Mouse (Mus musculus) monocyte, adult 5-6 weeks (primary cell): ENCODE results near the gene Cnot4. TPM values are rescaled to one million over a fixed set of nuclear protein-coding genes. Genes with fewer than 3 reads are reported as not detected.
A peak's percentile ranks its signal among the peaks of the same experiment; 100 is the strongest.

ENCODE experiments used
- ATAC-seq: fragments of 153-309, 156-312 bp; replicated peaks from 2 replicates; pipeline ENCODE4 v1.8.0; 2017; ENCODE audit warnings: mild to moderate bottlenecking; ENCODE audit not compliant: low TSS enrichment, insufficient number of reproducible peaks, severe bottlenecking, poor library complexity, low FRiP score
- total RNA-seq: library from RNA; stranded (forward); fragments of 200-1000, 200-491, 200-594 nt; gene quantifications from 3 replicates; pipeline ENCODE4 v1.2.3, GENCODE M21; 2017

The Cnot4 gene
- total RNA-seq, 1 experiment from 2014 or later = 26.6 TPM

DNA sequence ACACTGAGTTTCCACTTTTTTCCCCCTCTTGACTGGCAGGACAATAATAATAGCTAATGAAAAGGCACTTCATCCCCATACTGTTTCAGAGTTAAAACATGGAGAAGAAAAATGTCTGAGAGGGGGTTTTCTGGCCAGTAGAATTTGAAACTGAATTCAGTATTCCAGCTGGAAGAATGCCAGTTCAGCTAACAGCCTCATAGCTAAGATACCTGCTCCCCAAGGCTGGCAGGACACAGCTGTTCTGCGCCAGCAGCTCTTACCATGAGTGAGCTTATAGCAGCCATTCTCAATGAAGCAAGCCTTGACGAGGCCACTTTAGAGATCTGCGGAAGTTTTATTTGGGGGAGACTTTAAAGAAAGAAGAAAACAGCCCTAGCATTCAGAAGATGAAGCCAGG lies 62.3 kb downstream of the Cnot4 start:
- no peak for ATAC-seq

DNA sequence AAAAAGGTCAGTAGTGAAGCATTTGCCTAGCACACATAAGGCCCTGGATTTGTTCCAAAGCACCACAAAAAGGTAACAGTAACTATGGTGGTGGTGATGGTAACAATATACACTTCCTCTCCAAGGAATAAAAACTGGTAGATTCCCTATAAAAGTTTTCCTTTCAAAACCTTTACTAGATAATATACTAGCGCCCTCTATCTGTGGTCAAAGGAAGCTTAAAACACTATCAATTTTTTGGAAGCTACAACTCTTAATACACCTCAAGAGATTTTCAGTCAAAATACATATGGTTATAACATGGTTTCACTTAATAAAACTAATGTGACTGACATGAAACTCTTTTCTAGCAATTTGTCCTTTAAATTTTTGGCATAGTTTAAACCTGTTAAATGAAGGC lies 71.1 kb downstream of the Cnot4 start:
- no peak for ATAC-seq

- no peak for ATAC-seq
These were observed 90.4 kb downstream of the Cnot4 start for GRCm38 (mm10) chr6:35043127-35043526.

- ATAC-seq = no peak
These were observed 100.2 kb downstream of the Cnot4 start for GRCm38 (mm10) chr6:35033341-35033740.

GRCm38 (mm10) chr6:35032704-35033103 lies 100.8 kb downstream of the Cnot4 start:
- no peak for ATAC-seq

GRCm38 (mm10) chr6:35030811-35031210 lies 102.7 kb downstream of the Cnot4 start:
- ATAC-seq = no peak

GRCm38 (mm10) chr6:35030226-35030625 lies 103.3 kb downstream of the Cnot4 start:
- ATAC-seq = no peak

GRCm38 (mm10) chr6:35028023-35028422 lies 105.5 kb downstream of the Cnot4 start:
- ATAC-seq = no peak

- no peak for ATAC-seq
These were observed 106.3 kb downstream of the Cnot4 start for GRCm38 (mm10) chr6:35027257-35027656.

DNA sequence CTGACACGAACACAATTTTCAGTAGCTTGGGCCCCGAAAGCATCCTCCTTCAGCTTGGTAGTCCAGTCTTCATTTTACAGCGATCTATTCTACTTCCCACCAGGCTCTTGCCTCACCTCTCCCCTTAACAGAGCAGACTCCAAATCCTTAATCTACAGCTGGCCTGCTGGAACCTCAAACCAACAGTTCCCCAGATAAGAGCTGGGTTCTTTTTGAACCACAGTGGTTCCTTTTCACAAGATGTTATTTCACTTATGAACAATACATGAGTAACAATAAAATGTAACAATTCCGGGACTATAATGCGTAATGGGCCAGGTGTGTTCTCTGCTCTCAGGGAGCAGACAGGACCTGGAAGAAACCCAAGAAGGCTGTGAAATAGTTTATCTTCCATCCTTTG lies 116.9 kb downstream of the Cnot4 start:
- ATAC-seq = no peak

DNA sequence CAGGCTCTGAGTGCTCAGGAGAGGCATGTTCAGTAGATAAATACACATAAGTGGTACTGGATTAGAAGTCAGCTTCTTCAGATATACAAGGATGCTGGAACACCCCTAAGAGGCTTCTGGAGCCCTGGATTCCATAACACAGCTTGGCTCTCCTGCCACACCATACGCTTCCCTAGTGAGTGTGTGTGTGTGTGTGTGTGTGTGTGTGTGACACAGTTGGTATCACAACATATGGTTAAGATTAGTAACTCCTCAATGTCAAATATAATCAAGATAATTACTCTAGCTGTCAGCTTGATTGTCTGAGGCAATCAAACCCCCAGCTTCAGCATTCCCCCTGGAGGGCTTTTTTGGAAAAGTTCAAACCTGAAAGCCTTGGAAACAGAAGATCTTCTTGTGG lies 121.6 kb downstream of the Cnot4 start:
- ATAC-seq = no peak

GRCm38 (mm10) chr6:35010705-35011104 lies 122.8 kb downstream of the Cnot4 start:
- no peak for ATAC-seq

DNA sequence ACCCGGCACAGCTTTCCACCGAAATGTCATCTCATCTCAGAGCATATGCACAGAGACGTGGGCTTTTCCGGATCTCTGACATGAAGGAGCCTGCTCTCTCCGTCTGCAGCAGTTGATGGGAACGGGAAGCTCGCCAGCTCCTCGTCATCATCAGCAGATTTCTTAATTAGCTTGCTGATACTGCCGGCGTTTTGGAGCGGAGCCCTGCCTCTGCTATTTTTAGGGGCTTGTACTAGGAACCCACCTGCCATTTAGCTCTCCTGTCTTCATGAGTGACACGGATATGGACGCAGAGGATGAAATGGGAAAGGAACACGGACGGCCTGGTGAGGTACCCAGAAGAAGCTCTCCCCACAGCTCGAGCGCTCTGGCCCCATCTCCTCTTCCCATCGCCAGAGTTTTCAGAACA lies 131.3 kb downstream of the Cnot4 start:
- ATAC-seq = no peak

DNA sequence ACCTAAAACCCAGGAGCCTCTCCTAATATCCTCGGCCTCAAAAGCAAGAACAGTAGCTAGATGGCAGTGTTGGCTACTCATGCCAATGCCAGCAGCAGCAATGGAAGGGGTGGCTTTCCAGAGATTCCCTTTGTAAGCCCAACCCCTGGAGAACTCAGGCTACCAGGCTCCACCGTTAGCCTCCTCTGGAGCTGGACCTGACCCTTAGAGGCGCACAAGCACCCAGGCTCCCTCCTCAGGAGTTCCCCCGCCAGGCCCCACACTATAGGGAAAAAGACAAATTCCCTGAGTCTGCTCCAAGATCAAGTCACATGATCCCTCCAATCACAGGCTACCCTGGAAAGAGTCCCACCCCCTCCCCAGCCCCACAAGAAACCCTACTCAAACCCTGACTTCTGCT lies 134.4 kb downstream of the Cnot4 start:
- no peak for ATAC-seq

DNA sequence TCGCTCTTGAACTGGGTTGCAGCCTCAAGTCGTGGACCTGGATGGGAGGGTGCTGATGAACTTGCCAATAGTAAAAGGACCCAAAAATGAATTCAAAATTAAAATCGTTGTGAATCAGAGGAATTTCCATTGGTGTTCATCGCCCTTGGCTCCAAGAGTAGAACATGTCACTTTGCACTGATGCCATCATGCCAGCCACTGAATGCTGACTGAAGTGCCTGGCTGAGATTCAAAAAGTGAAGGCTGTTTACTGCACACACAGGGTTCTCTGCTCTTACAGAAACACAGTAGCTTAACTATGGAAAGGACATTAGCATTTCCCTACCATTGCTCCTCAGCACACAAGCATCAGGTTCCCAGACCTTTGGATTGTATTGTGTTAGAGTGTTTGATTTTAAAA lies 137.0 kb downstream of the Cnot4 start:
- ATAC-seq = no peak

- peak; percentile 85 for ATAC-seq
These were observed 138.3 kb downstream of the Cnot4 start for GRCm38 (mm10) chr6:34995265-34995681.

DNA sequence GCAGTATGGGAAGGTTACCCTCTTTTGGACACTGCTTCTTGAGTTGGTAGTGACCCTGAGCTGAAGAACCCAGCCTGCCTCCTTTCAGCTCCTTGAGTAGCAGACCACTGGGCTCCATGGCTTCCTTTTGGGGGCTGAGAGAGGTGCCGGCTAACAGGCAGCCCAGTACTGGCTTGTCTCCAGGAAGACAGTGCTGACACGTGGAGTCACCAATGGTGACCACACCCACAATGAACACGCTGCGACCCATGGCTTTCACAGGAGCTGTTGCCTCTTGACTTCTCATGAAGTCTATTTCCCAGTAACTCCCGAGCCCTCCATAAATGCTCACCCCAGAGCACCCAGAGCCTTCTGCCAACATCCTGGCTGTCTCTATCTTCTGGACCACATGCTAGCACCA lies 138.8 kb downstream of the Cnot4 start:
- ATAC-seq = no peak

- no peak for ATAC-seq
These were observed 144.3 kb downstream of the Cnot4 start for GRCm38 (mm10) chr6:34989263-34989662.

- no peak for ATAC-seq
These were observed 145.3 kb downstream of the Cnot4 start, which contains the start of gene Slc23a4 for GRCm38 (mm10) chr6:34988081-34988761. Gene Slc23a4, minus strand, starts transcription at chr6:34988404.

DNA sequence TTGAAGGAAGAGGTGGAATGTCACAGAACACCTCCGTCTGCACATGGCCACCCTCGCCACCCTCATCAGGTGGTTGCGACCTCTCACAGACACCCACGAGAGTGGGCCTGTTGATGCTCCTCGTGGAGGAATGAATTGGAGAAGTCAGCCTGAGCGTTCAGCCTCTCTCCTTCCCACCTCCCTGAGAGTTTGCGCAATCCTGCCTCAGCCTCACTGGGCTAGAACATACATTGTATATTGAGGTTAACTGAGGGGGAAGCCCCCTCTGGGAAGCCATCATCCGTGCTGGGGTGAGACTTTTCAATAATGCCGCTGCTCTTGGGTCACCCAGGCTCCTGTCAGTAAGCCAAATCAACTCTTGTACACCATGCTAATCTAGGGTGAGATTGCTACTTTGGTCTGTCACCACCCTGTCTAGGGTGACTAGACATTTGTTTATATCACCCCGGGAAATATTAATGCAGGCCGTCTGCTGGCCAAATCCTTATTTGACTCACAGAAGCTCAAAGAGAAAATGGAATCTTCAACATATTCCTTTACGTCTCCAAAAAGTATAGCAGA lies 146.4 kb downstream of the Cnot4 start:
- ATAC-seq = 0 out of 2 replicates have a peak, but pooled peaks have one; percentile 4

GRCm38 (mm10) chr6:34980661-34981060 lies 152.9 kb downstream of the Cnot4 start:
- no peak for ATAC-seq
